Mouse (Mus musculus) small intestine, adult 2 months (tissue): ENCODE measurements around the gene Hoxb1.

Source experiments
- CTCF ChIP-seq: fragments of 200-500 bp; IDR thresholded peaks from 2 replicates; pipeline ENCODE4 v1.5.1; 2012; ENCODE audit warnings: low read depth, mild to moderate bottlenecking, control low read depth, inconsistent platforms, low read length, moderate library complexity, mixed read lengths; ENCODE audit not compliant: insufficient replicate concordance, insufficient read length; ENCODE audit errors: extremely low read depth
- POLR2A ChIP-seq: fragments of 200-500 bp; IDR thresholded peaks from 2 replicates; pipeline ENCODE4 v1.6.1; 2012; ENCODE audit warnings: low read depth, mild to moderate bottlenecking, control low read depth, inconsistent platforms, low read length, moderate library complexity

GRCm38 (mm10) chr11:96324125-96324524 is 41.4 kb upstream of the Hoxb1 start:
- TF ChIP-seq CTCF, result no peak
- no peak for TF ChIP-seq POLR2A
